Mouse (Mus musculus): ENCODE measurements around the gene Samd5. TPM values are rescaled to one million over a fixed set of nuclear protein-coding genes. Genes with fewer than 3 reads are reported as not detected.

The Samd5 gene
- polyA plus RNA-seq, 2 experiments = 7.4 to 11.1 TPM

DNA sequence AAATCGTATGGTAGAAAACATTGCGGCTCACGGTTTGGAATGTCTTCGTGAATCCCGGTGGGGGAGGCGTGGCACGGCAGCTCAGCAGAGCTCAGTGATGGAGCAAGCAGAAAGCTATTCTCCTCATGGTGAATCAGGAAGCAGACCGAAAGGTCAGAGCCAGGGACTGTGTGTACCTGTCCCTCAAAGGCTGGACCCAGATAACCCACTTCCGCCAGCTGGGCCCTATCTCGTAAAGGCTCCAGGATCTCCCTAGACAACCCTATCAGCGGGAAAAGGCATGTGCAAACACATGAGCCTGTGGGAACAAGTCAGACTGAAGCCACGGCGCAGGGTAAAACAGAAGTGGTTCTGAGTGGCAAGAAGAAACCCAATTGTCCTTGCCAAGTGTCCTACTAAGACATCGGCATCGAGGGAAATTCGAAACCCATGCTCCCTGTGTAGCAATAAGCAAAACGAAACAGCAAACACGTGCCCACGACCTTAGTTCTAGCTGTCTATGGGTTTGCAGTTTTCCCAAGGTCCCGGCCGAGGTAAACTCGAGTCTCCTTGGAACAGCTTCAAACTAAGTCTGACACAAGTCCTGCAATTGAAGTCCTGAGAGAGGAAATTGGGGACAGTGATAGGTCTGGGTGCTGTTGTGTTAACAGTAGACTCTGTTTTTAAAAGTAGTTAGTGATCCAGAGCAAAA lies 24.2 kb upstream of the Samd5 start:
- no peak overlapping the region for H3K9ac ChIP-seq (ENCODE audit: low read depth, low read length, severe bottlenecking)
- DNase-seq (ENCODE audit: low spot score) = no peak
- WGBS = 90% methylated on average over 22 of the region's 22 CpGs
- H3K4me2 ChIP-seq (replicated peaks; ENCODE audit: low read depth, low read length, severe bottlenecking) = no peak overlapping the region
- no peak overlapping the region for H3K27ac ChIP-seq (replicated peaks; ENCODE audit: low read depth, low read length)
- H3K9me3 ChIP-seq (ENCODE audit: control insufficient read depth, low read length) = no peaks in the 10 kb centered on the region
- no peak overlapping the region for H3K4me3 ChIP-seq (replicated peaks; ENCODE audit: low read length)
- no peaks in the 10 kb centered on the region for H3K4me1 ChIP-seq (ENCODE audit: control insufficient read depth, insufficient read depth, low read length)
- TF ChIP-seq POLR2A (IDR thresholded peaks at IDR 0.05; ENCODE audit: borderline replicate concordance, extremely low read depth, insufficient read depth, insufficient read length) = no peak
- no peaks in the 10 kb centered on the region for H3K36me3 ChIP-seq (ENCODE audit: control insufficient read depth, insufficient read depth, low read length)
- no peak for ATAC-seq (ENCODE audit: low FRiP score, low read depth)
- H3K27me3 ChIP-seq (ENCODE audit: control insufficient read depth, insufficient read depth, low read length) = no peaks in the 10 kb centered on the region

GRCm38 (mm10) chr10:9698141-9698540 lies 23.1 kb upstream of the Samd5 start:
- WGBS = 80% methylated on average over 9 of the region's 9 CpGs
- no peak for TF ChIP-seq POLR2A (IDR thresholded peaks at IDR 0.05; ENCODE audit: borderline replicate concordance, extremely low read depth, insufficient read depth, insufficient read length)
- no peak overlapping the region for H3K4me3 ChIP-seq (replicated peaks; ENCODE audit: low read length)
- H3K27ac ChIP-seq (replicated peaks; ENCODE audit: low read depth, low read length) = no peak overlapping the region
- H3K36me3 ChIP-seq (ENCODE audit: control insufficient read depth, insufficient read depth, low read length) = no peaks in the 10 kb centered on the region
- DNase-seq (ENCODE audit: low spot score) = no peak
- no peaks in the 10 kb centered on the region for H3K4me1 ChIP-seq (ENCODE audit: control insufficient read depth, insufficient read depth, low read length)
- H3K4me2 ChIP-seq (replicated peaks; ENCODE audit: low read depth, low read length, severe bottlenecking) = no peak overlapping the region
- no peak overlapping the region for H3K9ac ChIP-seq (ENCODE audit: low read depth, low read length, severe bottlenecking)
- no peaks in the 10 kb centered on the region for H3K9me3 ChIP-seq (ENCODE audit: control insufficient read depth, low read length)
- no peaks in the 10 kb centered on the region for H3K27me3 ChIP-seq (ENCODE audit: control insufficient read depth, insufficient read depth, low read length)
- no peak for ATAC-seq (ENCODE audit: low FRiP score, low read depth)

DNA sequence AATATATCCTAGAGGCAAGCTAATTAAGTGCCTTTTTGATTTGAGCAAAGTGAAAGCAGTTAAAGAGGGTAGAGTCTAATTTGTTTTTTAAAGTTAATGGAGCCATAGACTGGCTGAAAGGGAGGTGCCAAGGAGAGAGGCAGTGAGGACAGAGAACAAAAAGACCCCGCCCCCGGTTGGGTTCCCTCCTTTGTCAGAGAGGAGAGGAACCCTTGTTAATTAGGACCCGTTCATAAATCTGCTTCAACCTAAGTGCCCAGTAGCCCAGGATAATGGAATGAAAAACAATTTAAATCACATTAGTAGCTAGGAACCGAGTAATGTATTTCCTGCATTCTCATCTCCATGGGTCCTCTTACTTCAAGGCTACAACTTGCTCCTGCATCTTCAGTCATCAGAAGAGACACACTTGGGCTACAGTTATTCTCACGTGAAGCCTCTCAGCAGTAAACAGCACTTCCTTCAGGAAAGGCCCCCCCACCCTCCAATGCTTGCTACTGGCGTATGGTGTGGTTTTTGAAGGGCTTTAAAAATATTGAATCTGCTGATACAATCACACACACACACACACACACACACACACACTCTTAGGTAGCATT lies 21.6 kb upstream of the Samd5 start:
- Histone ChIP-seq H3K27me3 (ENCODE audit: control insufficient read depth, insufficient read depth, low read length) (no peaks in the 10 kb centered on the region), H3K9ac (ENCODE audit: low read depth, low read length, severe bottlenecking) (no peak overlapping the region), H3K27ac (replicated peaks; ENCODE audit: low read depth, low read length) (no peak overlapping the region), H3K9me3 (ENCODE audit: control insufficient read depth, low read length) (no peaks in the 10 kb centered on the region), H3K4me1 (ENCODE audit: control insufficient read depth, insufficient read depth, low read length) (no peaks in the 10 kb centered on the region), H3K36me3 (ENCODE audit: control insufficient read depth, insufficient read depth, low read length) (no peaks in the 10 kb centered on the region), H3K4me2 (replicated peaks; ENCODE audit: low read depth, low read length, severe bottlenecking) (no peak overlapping the region), H3K4me3 (replicated peaks; ENCODE audit: low read length) (no peak overlapping the region)
- 39% methylated on average over 6 of the region's 6 CpGs for WGBS
- DNase-seq (ENCODE audit: low spot score) (no peak), ATAC-seq (ENCODE audit: low FRiP score, low read depth) (no peak)
- TF ChIP-seq POLR2A (IDR thresholded peaks at IDR 0.05; ENCODE audit: borderline replicate concordance, extremely low read depth, insufficient read depth, insufficient read length) = no peak

GRCm38 (mm10) chr10:9693990-9694699 lies 19.1 kb upstream of the Samd5 start:
- no peaks in the 10 kb centered on the region for H3K36me3 ChIP-seq (ENCODE audit: control insufficient read depth, insufficient read depth, low read length)
- ATAC-seq (ENCODE audit: low FRiP score, low read depth) (no peak), DNase-seq (ENCODE audit: low spot score) (no peak)
- no peak overlapping the region for H3K27ac ChIP-seq (replicated peaks; ENCODE audit: low read depth, low read length)
- no peak overlapping the region for H3K4me3 ChIP-seq (replicated peaks; ENCODE audit: low read length)
- 58% methylated on average over 16 of the region's 16 CpGs for WGBS
- no peak overlapping the region for H3K4me2 ChIP-seq (replicated peaks; ENCODE audit: low read depth, low read length, severe bottlenecking)
- no peaks in the 10 kb centered on the region for H3K9me3 ChIP-seq (ENCODE audit: control insufficient read depth, low read length)
- TF ChIP-seq POLR2A (IDR thresholded peaks at IDR 0.05; ENCODE audit: borderline replicate concordance, extremely low read depth, insufficient read depth, insufficient read length) = no peak
- H3K27me3 ChIP-seq (ENCODE audit: control insufficient read depth, insufficient read depth, low read length) = no peaks in the 10 kb centered on the region
- H3K4me1 ChIP-seq (ENCODE audit: control insufficient read depth, insufficient read depth, low read length) = no peaks in the 10 kb centered on the region
- H3K9ac ChIP-seq (ENCODE audit: low read depth, low read length, severe bottlenecking) = no peak overlapping the region

GRCm38 (mm10) chr10:9680928-9681327 lies 5.9 kb upstream of the Samd5 start:
- H3K36me3 ChIP-seq (ENCODE audit: control insufficient read depth, insufficient read depth, low read length) = no peaks in the 10 kb centered on the region
- no peak overlapping the region for H3K4me2 ChIP-seq (replicated peaks; ENCODE audit: low read depth, low read length, severe bottlenecking)
- H3K4me3 ChIP-seq (replicated peaks; ENCODE audit: low read length) = no peak overlapping the region
- 85% methylated on average over 6 of the region's 6 CpGs for WGBS
- no peak for ATAC-seq (ENCODE audit: low FRiP score, low read depth)
- H3K4me1 ChIP-seq (ENCODE audit: control insufficient read depth, insufficient read depth, low read length) = no peaks in the 10 kb centered on the region
- no peaks in the 10 kb centered on the region for H3K9me3 ChIP-seq (ENCODE audit: control insufficient read depth, low read length)
- TF ChIP-seq POLR2A (IDR thresholded peaks at IDR 0.05; ENCODE audit: borderline replicate concordance, extremely low read depth, insufficient read depth, insufficient read length) = no peak
- H3K9ac ChIP-seq (ENCODE audit: low read depth, low read length, severe bottlenecking) = no peak overlapping the region
- H3K27ac ChIP-seq (replicated peaks; ENCODE audit: low read depth, low read length) = no peak overlapping the region
- 0 out of 2 replicates have a peak, but pooled peaks cover 6% of the 10 kb centered on the region for H3K27me3 ChIP-seq (ENCODE audit: control insufficient read depth, insufficient read depth, low read length)
- no peak for DNase-seq (ENCODE audit: low spot score)

All from limb, embryonic 14.5 days (tissue).